Mouse (Mus musculus) lung, adult 18-20 months (tissue): Measurements from ENCODE around the gene Paf1.

ENCODE experiments used
- DNase-seq, 2 experiments: peaks; one replicate each; pipeline ENCODE4 v3.0.0; 2022; ENCODE audit warnings: mixed read lengths in 2 of 2

Paf1 gene

GRCm38 (mm10) chr7:28392429-28393271 lies at the start of gene Paf1, which contains the start of gene Med29:
Paf1 (plus strand) TSS chr7:28392951.
Med29 (minus strand) TSS chr7:28392708.
- DNase-seq, result peak; percentile 99

- peak; percentile 39 to 45 for DNase-seq
Observed at GRCm38 (mm10) chr7:28344637-28345036, 48.1 kb upstream of the Paf1 start.

- no peak for DNase-seq
Observed at GRCm38 (mm10) chr7:28347746-28348145, 45.0 kb upstream of the Paf1 start.

- no peak for DNase-seq
Observed at GRCm38 (mm10) chr7:28348601-28349000, 44.1 kb upstream of the Paf1 start.

- peak; percentile 98 for DNase-seq
Observed at GRCm38 (mm10) chr7:28350155-28350883, 42.4 kb upstream of the Paf1 start, which contains the start of gene Rps16. Rps16 (plus strand) TSS chr7:28350652.

- no peak for DNase-seq
Observed at GRCm38 (mm10) chr7:28351676-28352191, 41.0 kb upstream of the Paf1 start.

GRCm38 (mm10) chr7:28353267-28353666 lies 39.5 kb upstream of the Paf1 start:
- DNase-seq, result no peak

- DNase-seq, result no peak
Observed at GRCm38 (mm10) chr7:28354113-28354581, 38.6 kb upstream of the Paf1 start.

- no peak for DNase-seq
Observed at GRCm38 (mm10) chr7:28354596-28354995, 38.2 kb upstream of the Paf1 start.

GRCm38 (mm10) chr7:28355221-28355620 lies 37.5 kb upstream of the Paf1 start:
- no peak for DNase-seq

- DNase-seq, result peak; percentile 58 to 66
Observed at GRCm38 (mm10) chr7:28356981-28357380, 35.8 kb upstream of the Paf1 start.

GRCm38 (mm10) chr7:28357984-28358383 lies 34.8 kb upstream of the Paf1 start:
- no peak for DNase-seq

- no peak for DNase-seq
Observed at GRCm38 (mm10) chr7:28358431-28358830, 34.3 kb upstream of the Paf1 start.

- DNase-seq, result no peak
Observed at GRCm38 (mm10) chr7:28359854-28360253, 32.9 kb upstream of the Paf1 start.

- no peak for DNase-seq
Observed at GRCm38 (mm10) chr7:28360291-28360690, 32.5 kb upstream of the Paf1 start.

GRCm38 (mm10) chr7:28361647-28362341 lies 31.0 kb upstream of the Paf1 start:
- DNase-seq, result no peak

GRCm38 (mm10) chr7:28362441-28363060 lies 30.2 kb upstream of the Paf1 start:
- DNase-seq, result no peak

- no peak for DNase-seq
Observed at GRCm38 (mm10) chr7:28367663-28368275, 25.0 kb upstream of the Paf1 start.

GRCm38 (mm10) chr7:28368276-28368920 lies 24.4 kb upstream of the Paf1 start:
- DNase-seq, result no peak

- DNase-seq, result no peak
Observed at GRCm38 (mm10) chr7:28370051-28370450, 22.7 kb upstream of the Paf1 start.

GRCm38 (mm10) chr7:28370977-28371513 lies 21.7 kb upstream of the Paf1 start:
- DNase-seq, result peak; percentile 72 to 80
